8 mouse cellular contexts compared by ENCODE assay signal in genomic region chr17:12782861-12783847, GRCm38 (mm10). TPM values are rescaled to one million over a fixed set of nuclear protein-coding genes. Genes with fewer than 3 reads are reported as not detected.
DNase-seq lines count a peak whose midpoint lies in the region; ATAC-seq and TF ChIP-seq lines count a peak whose summit lies in the region.

No protein-coding gene starts in this region.

- H3K27ac ChIP-seq in heart, embryonic 11.5 days (ENCODE audit: low read depth, low read length): peak overlapping the region; percentile 52; the same call in 1 of the 2 replicates
- H3K27ac ChIP-seq in MEL (ENCODE audit: control insufficient read depth, low read depth, low read length): no peak overlapping the region

- H3K9ac ChIP-seq in heart, embryonic 11.5 days (ENCODE audit: low read depth, low read length): no peak overlapping the region
- no peak overlapping the region; the same call in 1 of the 2 replicates for H3K9ac ChIP-seq in MEL (ENCODE audit: control insufficient read depth, low read depth, low read length, poor library complexity, severe bottlenecking)

- H3K36me3 ChIP-seq in heart, embryonic 11.5 days (ENCODE audit: control insufficient read depth, insufficient read depth, low read length): peaks cover 12% of the 10 kb centered on the region
- H3K36me3 ChIP-seq in MEL (ENCODE audit: control insufficient read depth in 1 of 2, insufficient read depth in 2 of 2, low read length in 2 of 2): no peaks in the 10 kb centered on the region; a peak in 1 of 4 replicates

- no peak for TF ChIP-seq POLR2A in MEL (IDR thresholded peaks at IDR 0.05; ENCODE audit: control insufficient read depth in 1 of 2, insufficient read depth in 1 of 2, low read depth in 1 of 2, low read length in 2 of 2, poor library complexity in 1 of 2)

- H3K9me3 ChIP-seq in heart, embryonic 11.5 days (replicated peaks; ENCODE audit: control insufficient read depth, low read length): peaks cover 2% of the 10 kb centered on the region; the same call in 1 of the 2 replicates
- no peaks in the 10 kb centered on the region for H3K9me3 ChIP-seq in MEL (replicated peaks; ENCODE audit: insufficient read depth, low read length)

- no peak for TF ChIP-seq EP300 in MEL (IDR thresholded peaks at IDR 0.05; ENCODE audit: low read depth in 1 of 2, low read length in 2 of 2)

- peaks cover 48% of the 10 kb centered on the region for H3K4me1 ChIP-seq in heart, embryonic 11.5 days (ENCODE audit: control insufficient read depth, insufficient read depth, low read length)
- H3K4me1 ChIP-seq in MEL (ENCODE audit: control insufficient read depth in 1 of 2, insufficient read depth in 2 of 2, low read length in 2 of 2): peaks cover 0 to 3% of the 10 kb centered on the region in 2 experiments; a peak in 1 of 4 replicates

- H3K4me2 ChIP-seq in heart, embryonic 11.5 days: no peak overlapping the region

- no peaks in the 10 kb centered on the region for H3K27me3 ChIP-seq in heart, embryonic 11.5 days (ENCODE audit: control insufficient read depth, insufficient read depth, low read length)
- no peaks in the 10 kb centered on the region; a peak in 1 of 4 replicates for H3K27me3 ChIP-seq in MEL (ENCODE audit: control insufficient read depth in 1 of 2, insufficient read depth in 2 of 2, low read length in 2 of 2)

- 54% methylated on average over 11 of the region's 11 CpGs for WGBS in heart, embryonic 11.5 days (ENCODE audit: insufficient replicate concordance)

- TF ChIP-seq RAD21 in MEL (IDR thresholded peaks at IDR 0.05; ENCODE audit: low read depth, low read length): no peak

- no peaks in the 10 kb centered on the region for H3K79me2 ChIP-seq in MEL (ENCODE audit: control insufficient read depth, insufficient read depth, low read length, poor library complexity)

- no peak for TF ChIP-seq CTCF in MEL (IDR thresholded peaks at IDR 0.05 in 2 of 3, conservative IDR thresholded peaks at IDR 0.05 in 1 of 3; ENCODE audit: control insufficient read depth in 1 of 3, insufficient read depth in 1 of 3, low read depth in 2 of 3, low read length in 3 of 3, poor library complexity in 1 of 3, severe bottlenecking in 1 of 3)

- no peak for DNase-seq in heart, adult 8-10 months (ENCODE audit: low spot score)
- peak; percentile 43 for DNase-seq in MEL (ENCODE audit: low read depth, low spot score)
- peak; percentile 85 for DNase-seq in induced T-regulatory cell, adult 2 months (ENCODE audit: low read depth)
- peak; percentile 40 to 67 for DNase-seq in natural killer cell, adult 2 months (ENCODE audit: low spot score in 2 of 2)
- DNase-seq in right cerebral cortex, adult 2 months (ENCODE audit: low spot score in 2 of 2): no peak
- no peak for DNase-seq in frontal cortex, postnatal 14 days (ENCODE audit: low spot score in 2 of 2)
- DNase-seq in adrenal gland, postnatal 10 days: no peak

- no peak overlapping the region for H3K4me3 ChIP-seq in heart, embryonic 11.5 days (ENCODE audit: low read depth, low read length)
- peak overlapping the region; percentile 43 to 54 for H3K4me3 ChIP-seq in MEL (ENCODE audit: control insufficient read depth in 1 of 2, insufficient read depth in 1 of 2, low read depth in 2 of 2, low read length in 2 of 2)

- ATAC-seq in heart, embryonic 11.5 days (replicated peaks; ENCODE audit: insufficient number of reproducible peaks, low FRiP score, low TSS enrichment): no peak

TF ChIP-seq in MEL, 35 proteins besides CTCF, POLR2A, EP300 and RAD21:
- TF ChIP-seq SIN3A (IDR thresholded peaks at IDR 0.05; ENCODE audit: low read length) (peak; percentile 25; the same call in 1 of the 2 replicates), JUND (IDR thresholded peaks at IDR 0.05; ENCODE audit: low read depth, low read length) (no peak), ETS1 (IDR thresholded peaks at IDR 0.05; ENCODE audit: low read depth, low read length) (0 out of 2 replicates have a peak, but pooled peaks have one; percentile 7)

RNA-seq across cellular contexts. Expression of gene Igf2r, which starts 13.7 kb away (rescaled TPM):
- polyA plus RNA-seq in heart, embryonic 11.5 days (2014; fragmentation: Nextera tagmentation; extraction: Ambion mirVana): 199 and 238 TPM in 2 replicates
- 100 to 1,000 TPM; 103 to 124 (median 118) TPM for total RNA-seq in heart, adult 8-10 months (2022)
- 18.0 and 18.8 TPM in 2 replicates for total RNA-seq in MEL (2012; rRNA removed)
- 10 to 100 TPM; 18.3 to 21.7 TPM for polyA plus RNA-seq in MEL (2012; ENCODE audit: insufficient read depth in 1 of 2, insufficient read length in 2 of 2, low read depth in 1 of 2, low replicate concordance in 2 of 2, missing spikeins in 1 of 2)
- total RNA-seq in adrenal gland, postnatal 10 days (2021): 10 to 100 TPM; 60.7 to 77.0 TPM

Comparison
In these comparisons a context has a peak if more than half of its experiments do, and no peak if none do; other contexts are left out.
1. DNase-seq: peak in MEL (single experiment), induced T-regulatory cell, adult 2 months (single experiment) and natural killer cell, adult 2 months (2 of 2); none in heart, adult 8-10 months (single experiment), right cerebral cortex, adult 2 months (0 of 2), frontal cortex, postnatal 14 days (0 of 2) and adrenal gland, postnatal 10 days (single experiment).